Mouse (Mus musculus): ENCODE results near the gene Pip4k2a. TPM values are rescaled to one million over a fixed set of nuclear protein-coding genes. Genes with fewer than 3 reads are reported as not detected.

Gene Pip4k2a
- polyA plus RNA-seq, 1 experiment = 10.4 TPM

- Histone ChIP-seq H3ac (ENCODE audit: control insufficient read depth, insufficient read length) (no peak overlapping the region), H3K4me3 (no peak overlapping the region)
Measured at GRCm38 (mm10) chr2:18799265-18799965, 198.5 kb downstream of the Pip4k2a start.

GRCm38 (mm10) chr2:18797776-18798175 is 200.2 kb downstream of the Pip4k2a start:
- Histone ChIP-seq H3K4me2 (ENCODE audit: low read depth) (no peak overlapping the region), H3K79me2 (ENCODE audit: control insufficient read depth, insufficient read depth) (no peaks in the 10 kb centered on the region), H3K27me3 (ENCODE audit: control insufficient read depth, insufficient read depth, insufficient read length) (no peaks in the 10 kb centered on the region), H3ac (ENCODE audit: control insufficient read depth, insufficient read length) (no peak overlapping the region), H3K4me3 (no peak overlapping the region), H3K36me3 (ENCODE audit: control insufficient read depth, insufficient read depth) (no peaks in the 10 kb centered on the region)
- TF ChIP-seq TCF12 (IDR thresholded peaks at IDR 0.05; ENCODE audit: insufficient read depth, poor library complexity, severe bottlenecking) = no peak
- TF ChIP-seq POLR2AphosphoS2 (IDR thresholded peaks at IDR 0.05; ENCODE audit: insufficient read length, low read depth) = no peak
- no peak for TF ChIP-seq TCF3 (IDR thresholded peaks at IDR 0.05; ENCODE audit: insufficient read length, low read depth)
- no peak for TF ChIP-seq USF1 (IDR thresholded peaks at IDR 0.05; ENCODE audit: low read depth)
- no peak for TF ChIP-seq MYOG (IDR thresholded peaks at IDR 0.05; ENCODE audit: control insufficient read depth in 1 of 3, insufficient read depth in 1 of 3, insufficient read length in 2 of 3, low read depth in 2 of 3)
- no peak for TF ChIP-seq MYOD1 (IDR thresholded peaks at IDR 0.05; ENCODE audit: control insufficient read depth in 1 of 3, insufficient read length in 2 of 3, low read depth in 2 of 3)
- TF ChIP-seq E2F4 (IDR thresholded peaks at IDR 0.05; ENCODE audit: insufficient read depth) = no peak
- TF ChIP-seq MAX (IDR thresholded peaks at IDR 0.05; ENCODE audit: low read depth) = no peak
- no peak for TF ChIP-seq CEBPB (IDR thresholded peaks at IDR 0.05; ENCODE audit: insufficient read depth, poor library complexity, severe bottlenecking)
- no peak for TF ChIP-seq POLR2A (IDR thresholded peaks at IDR 0.05; ENCODE audit: insufficient read length, low read depth)
- no peak for TF ChIP-seq SRF (IDR thresholded peaks at IDR 0.05; ENCODE audit: control insufficient read depth, insufficient read length, low read depth)
- TF ChIP-seq REST (IDR thresholded peaks at IDR 0.05; ENCODE audit: insufficient read depth, insufficient read length) = no peak

More at GRCm38 (mm10) chr2:18799265-18799965, 198.5 kb downstream of the Pip4k2a start:
- H3K36me3 ChIP-seq (ENCODE audit: control insufficient read depth, insufficient read depth) = no peaks in the 10 kb centered on the region
- TF ChIP-seq MYOG (IDR thresholded peaks at IDR 0.05; ENCODE audit: control insufficient read depth in 1 of 3, insufficient read depth in 1 of 3, insufficient read length in 2 of 3, low read depth in 2 of 3) = no peak
- no peak for TF ChIP-seq E2F4 (IDR thresholded peaks at IDR 0.05; ENCODE audit: insufficient read depth)
- no peak for TF ChIP-seq POLR2AphosphoS2 (IDR thresholded peaks at IDR 0.05; ENCODE audit: insufficient read length, low read depth)
- no peak for TF ChIP-seq SRF (IDR thresholded peaks at IDR 0.05; ENCODE audit: control insufficient read depth, insufficient read length, low read depth)
- no peak for TF ChIP-seq CEBPB (IDR thresholded peaks at IDR 0.05; ENCODE audit: insufficient read depth, poor library complexity, severe bottlenecking)
- no peak for TF ChIP-seq USF1 (IDR thresholded peaks at IDR 0.05; ENCODE audit: low read depth)
- TF ChIP-seq POLR2A (IDR thresholded peaks at IDR 0.05; ENCODE audit: insufficient read length, low read depth) = no peak
- no peak for TF ChIP-seq TCF12 (IDR thresholded peaks at IDR 0.05; ENCODE audit: insufficient read depth, poor library complexity, severe bottlenecking)
- no peak for TF ChIP-seq MAX (IDR thresholded peaks at IDR 0.05; ENCODE audit: low read depth)
- TF ChIP-seq REST (IDR thresholded peaks at IDR 0.05; ENCODE audit: insufficient read depth, insufficient read length) = no peak
- no peak for TF ChIP-seq TCF3 (IDR thresholded peaks at IDR 0.05; ENCODE audit: insufficient read length, low read depth)
- TF ChIP-seq MYOD1 (IDR thresholded peaks at IDR 0.05; ENCODE audit: control insufficient read depth in 1 of 3, insufficient read length in 2 of 3, low read depth in 2 of 3) = no peak
- H3K27me3 ChIP-seq (ENCODE audit: control insufficient read depth, insufficient read depth, insufficient read length) = no peaks in the 10 kb centered on the region
- peak overlapping the region; percentile 47 for H3K4me2 ChIP-seq (ENCODE audit: low read depth)
- no peaks in the 10 kb centered on the region for H3K79me2 ChIP-seq (ENCODE audit: control insufficient read depth, insufficient read depth)

- no peak overlapping the region for H3ac ChIP-seq (ENCODE audit: control insufficient read depth, insufficient read length)
- H3K4me2 ChIP-seq (ENCODE audit: low read depth) = peak overlapping the region; percentile 33
- TF ChIP-seq MYOD1 (IDR thresholded peaks at IDR 0.05; ENCODE audit: control insufficient read depth in 1 of 3, insufficient read length in 2 of 3, low read depth in 2 of 3) = peak in 1 of 3 experiments; percentile 35
- TF ChIP-seq MYOG (IDR thresholded peaks at IDR 0.05; ENCODE audit: control insufficient read depth in 1 of 3, insufficient read depth in 1 of 3, insufficient read length in 2 of 3, low read depth in 2 of 3) = peak in 1 of 3 experiments; percentile 5
- no peak for TF ChIP-seq TCF3 (IDR thresholded peaks at IDR 0.05; ENCODE audit: insufficient read length, low read depth)
- H3K4me3 ChIP-seq = no peak overlapping the region
- no peaks in the 10 kb centered on the region for H3K27me3 ChIP-seq (ENCODE audit: control insufficient read depth, insufficient read depth, insufficient read length)
- H3K36me3 ChIP-seq (ENCODE audit: control insufficient read depth, insufficient read depth) = no peaks in the 10 kb centered on the region
- H3K79me2 ChIP-seq (ENCODE audit: control insufficient read depth, insufficient read depth) = no peaks in the 10 kb centered on the region
Measured at GRCm38 (mm10) chr2:18794261-18794660, 203.7 kb downstream of the Pip4k2a start.

Other genes with a start within 250 kb of the Pip4k2a start
- 0.35 TPM for gene 4930426L09Rik, start 217 bp upstream of the Pip4k2a start, polyA plus RNA-seq (2012; fragmentation: generic; extraction: Trizol)
- gene Armc3, start 201.2 kb upstream of the Pip4k2a start, polyA plus RNA-seq (2012; fragmentation: generic; extraction: Trizol) = not detected

Measured in myocyte (in vitro differentiated cells).